Mouse (Mus musculus) left cerebral cortex, adult 6 months (tissue): Measurements from ENCODE around the gene Rad23a. TPM values are rescaled to one million over a fixed set of nuclear protein-coding genes. Genes with fewer than 3 reads are reported as not detected.

Experiments
- long read RNA-seq, 2 experiments: library from polyadenylated mRNA; unstranded; transcript quantifications; one replicate each; pipeline ENCODE4 v2.0.0; 2019 to 2020
- polyA plus RNA-seq: library from polyadenylated mRNA; unstranded; fragments of <200 nt; fragmentation: Nextera tagmentation; gene quantifications from 2 replicates; pipeline ENCODE4 v1.2.3, GENCODE M21; 2021

The Rad23a gene
- polyA plus RNA-seq: 149 and 190 TPM in 2 replicates
- long read RNA-seq, experiment 1, transcript Rad23a-202 (9 exons, 1,842 nt): minor isoform, 137 of 396 reads
- long read RNA-seq, experiment 1, transcript Rad23a-201 (9 exons, 2,074 nt): major isoform, 171 of 396 reads
- long read RNA-seq, experiment 1, partial matches to known transcripts: 37 of 396 reads
- long read RNA-seq, experiment 1, other reads (novel, unspliced or antisense): 48 of 396 reads
- long read RNA-seq, experiment 2, transcript Rad23a-201 (9 exons, 2,074 nt): major isoform, 103 of 227 reads
- long read RNA-seq, experiment 2, transcript Rad23a-202 (9 exons, 1,842 nt): minor isoform, 80 of 227 reads
- long read RNA-seq, experiment 2, partial matches to known transcripts: 15 of 227 reads
- long read RNA-seq, experiment 2, other reads (novel, unspliced or antisense): 29 of 227 reads

DNA sequence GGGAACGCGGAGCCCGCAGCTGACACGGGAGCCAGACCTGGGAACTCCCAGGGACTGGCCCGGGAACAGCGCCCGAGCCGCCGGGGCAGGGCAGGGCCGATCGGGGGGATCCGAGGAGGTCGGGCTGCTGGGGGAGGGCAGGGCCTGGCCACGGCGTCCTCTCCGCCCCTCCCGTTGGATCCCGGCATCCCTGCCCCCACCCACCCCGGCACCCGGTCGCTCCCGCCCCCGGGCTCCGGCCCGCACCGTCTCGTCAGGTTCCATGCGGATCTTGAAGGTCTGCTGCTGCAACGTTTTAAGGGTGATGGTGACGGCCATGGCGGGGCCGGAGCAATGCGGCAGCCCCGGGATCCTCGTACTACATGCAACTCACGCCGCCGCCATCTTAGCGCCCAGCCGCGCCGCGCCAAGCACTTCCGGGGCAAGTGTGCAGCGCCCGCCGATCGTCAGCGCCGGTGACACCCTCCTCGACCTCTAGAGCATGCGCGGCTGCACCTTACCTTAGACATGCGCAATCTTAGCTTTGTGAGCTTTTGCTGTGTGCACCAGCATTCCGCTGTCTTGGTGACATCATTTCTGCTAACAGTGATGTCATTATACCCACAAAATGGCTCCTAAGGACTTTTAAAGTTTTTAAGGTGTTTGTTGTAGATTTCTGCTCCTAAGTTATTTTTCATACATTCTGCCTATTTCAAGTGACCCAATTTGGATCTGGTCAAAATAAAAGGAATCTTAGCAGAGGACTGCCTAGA lies at the start of gene Rad23a:
Gene Rad23a, minus strand, starts transcription at position 418 of the 752 bp plus-strand sequence.

DNA sequence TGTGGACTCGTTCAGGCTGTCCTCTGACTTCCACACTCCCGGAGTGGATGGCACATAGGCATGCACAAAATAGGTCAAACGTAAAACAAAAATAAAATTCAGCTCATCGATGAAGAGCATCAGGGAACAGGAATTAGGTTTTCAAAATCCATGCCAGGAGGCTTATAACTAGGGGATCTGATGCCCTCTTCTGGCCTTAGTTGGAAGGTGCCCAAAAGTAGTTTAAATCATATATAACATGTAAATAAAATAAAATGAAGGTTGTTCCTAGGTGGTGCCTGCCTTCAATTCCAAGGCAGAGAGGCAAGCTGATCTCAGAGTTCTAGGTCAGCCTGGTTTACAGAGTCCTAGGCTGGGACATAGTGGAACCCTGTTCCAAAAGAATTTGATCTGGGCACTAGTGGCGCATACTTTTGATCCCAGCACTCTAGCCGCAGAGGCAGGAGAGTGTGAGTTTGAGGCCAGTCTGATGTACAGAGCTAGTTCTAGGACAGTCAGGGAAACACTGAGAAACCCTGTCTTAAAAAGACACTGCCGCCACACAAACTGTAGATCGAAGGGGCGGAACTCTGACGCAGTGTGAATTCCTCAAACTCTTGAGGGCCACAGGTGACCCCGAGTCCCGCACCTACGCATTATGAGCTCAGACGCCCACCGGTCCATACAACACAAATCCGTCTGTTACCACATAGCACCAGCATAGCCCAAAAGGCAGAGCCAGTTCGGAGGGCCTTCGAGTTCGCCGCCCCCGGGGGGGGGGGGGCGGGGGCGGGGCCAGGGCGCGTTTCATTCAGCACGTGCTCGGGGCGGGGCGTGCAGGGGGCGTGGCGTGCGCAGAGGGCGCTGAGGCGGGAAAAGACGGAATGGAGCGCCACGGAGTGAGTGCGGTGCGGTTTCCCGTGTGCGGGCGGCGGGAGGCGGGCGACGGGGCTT lies 31.2 kb upstream of the Rad23a start, which contains the start of gene Syce2:
Gene Syce2, plus strand, starts transcription at position 736 of the 933 bp plus-strand sequence.

GRCm38 (mm10) chr8:84856864-84857441 lies 16.5 kb upstream of the Rad23a start, which contains the start of gene Farsa:
Gene Farsa (plus strand): TSS chr8:84856989.

DNA sequence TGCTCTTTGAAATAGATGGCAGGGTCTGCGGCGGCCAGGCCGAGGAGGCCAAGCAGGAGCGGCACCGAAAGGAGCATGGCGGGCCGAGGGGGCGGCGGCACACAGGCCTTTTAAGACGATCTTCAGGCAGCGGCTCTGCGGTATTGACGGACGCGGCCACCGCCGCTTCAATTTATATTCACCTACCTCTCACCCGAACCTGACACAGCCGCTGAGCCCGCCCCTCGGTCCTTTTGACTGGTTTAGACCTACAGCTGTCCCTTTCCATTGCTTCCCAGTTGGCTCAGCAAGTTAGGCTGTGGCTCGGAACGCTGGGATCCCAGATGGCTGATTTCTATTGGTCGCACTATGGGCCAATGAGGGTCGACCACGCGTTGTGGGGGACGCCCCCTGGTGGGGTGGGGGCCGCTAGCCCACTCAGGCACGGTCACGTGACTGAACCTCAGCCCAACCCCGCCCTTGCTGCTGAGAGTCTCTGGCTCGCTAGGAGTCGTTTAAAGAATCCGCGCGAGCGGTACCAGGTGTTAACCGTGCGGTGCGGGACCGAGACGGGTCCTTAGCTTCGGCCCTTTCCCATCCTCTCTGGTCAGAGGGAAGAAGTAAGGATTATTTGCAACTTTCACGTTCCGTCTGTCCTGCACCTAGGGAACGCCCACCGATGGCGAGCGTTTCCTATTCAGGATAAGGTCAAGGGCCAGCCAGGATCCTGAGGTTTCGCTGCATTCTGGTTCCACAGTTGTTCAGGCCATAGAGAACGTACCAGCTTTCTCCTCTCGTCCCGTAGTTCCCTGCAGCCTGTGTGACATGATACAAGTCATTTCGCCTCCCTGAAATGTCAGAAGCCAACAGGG lies 6.5 kb upstream of the Rad23a start, which contains the start of gene Calr:
Gene Calr, minus strand, starts transcription at position 213 of the 851 bp plus-strand sequence.

GRCm38 (mm10) chr8:84831490-84831889 lies 9.0 kb downstream of the Rad23a start, which contains the start of gene Gadd45gip1:
Gene Gadd45gip1 (plus strand): TSS chr8:84831522.

GRCm38 (mm10) chr8:84822723-84823122 lies 17.7 kb downstream of the Rad23a start, which contains the start of gene Dand5:
Gene Dand5 (minus strand): TSS chr8:84822823.

DNA sequence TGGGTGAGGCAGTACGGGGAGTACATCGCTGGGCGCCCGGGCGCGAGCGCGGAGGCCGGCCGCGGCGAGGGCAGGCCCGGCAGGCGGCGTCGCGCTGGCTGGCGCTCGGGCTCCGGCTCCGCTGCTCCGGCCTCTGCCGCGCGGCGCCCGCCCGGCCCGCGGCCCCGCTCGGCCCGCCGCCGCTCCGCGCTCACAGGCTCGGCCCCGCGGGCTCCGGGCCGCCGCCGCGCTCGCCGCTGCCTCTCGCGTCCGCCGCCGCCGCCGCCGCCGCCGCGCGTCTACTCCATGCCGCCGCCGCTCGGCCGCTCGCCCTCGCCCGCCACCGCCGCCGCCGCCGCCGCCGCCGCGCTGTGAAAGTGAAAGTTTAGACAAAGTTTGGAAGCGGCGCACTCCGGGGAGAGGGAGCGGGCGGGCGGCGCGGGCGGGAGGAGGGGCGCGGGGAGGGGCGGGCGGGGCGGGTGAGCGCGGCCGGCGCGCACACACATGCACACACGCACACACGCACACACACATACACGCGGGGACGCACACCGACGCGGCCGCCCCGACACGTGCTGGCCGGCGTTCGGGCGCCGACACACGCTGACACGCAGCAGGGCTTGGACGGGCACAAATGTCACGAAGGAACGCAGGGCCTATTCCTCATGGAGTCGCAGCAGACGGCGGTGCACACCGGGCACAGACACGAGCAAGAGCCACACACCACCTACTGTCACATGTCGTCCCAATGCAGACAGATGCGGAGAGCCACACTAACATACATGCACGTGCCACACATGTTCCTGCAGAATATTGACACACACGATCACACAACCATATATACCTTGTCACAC lies 40.2 kb downstream of the Rad23a start, which contains the start of gene Nfix:
Gene Nfix, minus strand, starts transcription at position 346 of the 833 bp plus-strand sequence.

Other genes with a start within 250 kb of the Rad23a start
- gene Ier2, start 177.8 kb downstream of the Rad23a start, polyA plus RNA-seq: 32.9 and 73.2 TPM in 2 replicates
- 67.7 and 73.9 TPM in 2 replicates for gene Trmt1, start 154.4 kb downstream of the Rad23a start, polyA plus RNA-seq
- 5.9 and 11.7 TPM in 2 replicates for gene Nacc1, start 152.8 kb downstream of the Rad23a start, polyA plus RNA-seq
- 2.2 and 2.4 TPM in 2 replicates for gene Lyl1, start 139.2 kb downstream of the Rad23a start, polyA plus RNA-seq
- 0.23 TPM in 1 of 2 replicates, not detected in the other for gene G430095P16Rik, start 117.7 kb downstream of the Rad23a start, polyA plus RNA-seq
- gene Nfix, start 40.3 kb downstream of the Rad23a start, polyA plus RNA-seq: 137 and 163 TPM in 2 replicates
- gene Dand5, start 17.8 kb downstream of the Rad23a start, polyA plus RNA-seq: 19.8 and 22.2 TPM in 2 replicates
- 46.3 and 55.1 TPM in 2 replicates for gene Gadd45gip1, start 9.1 kb downstream of the Rad23a start, polyA plus RNA-seq
- 138 and 151 TPM in 2 replicates for gene Calr, start 6.3 kb upstream of the Rad23a start, polyA plus RNA-seq
- 20.6 and 22.2 TPM in 2 replicates for gene Farsa, start 16.3 kb upstream of the Rad23a start, polyA plus RNA-seq
- 7.5 and 8.4 TPM in 2 replicates for gene Syce2, start 31.4 kb upstream of the Rad23a start, polyA plus RNA-seq
- gene Gcdh, start 53.3 kb upstream of the Rad23a start, polyA plus RNA-seq: 19.7 and 26.0 TPM in 2 replicates
- 0.12 and 0.31 TPM in 2 replicates for gene Klf1, start 61.3 kb upstream of the Rad23a start, polyA plus RNA-seq
- gene Dnase2a, start 67.9 kb upstream of the Rad23a start, polyA plus RNA-seq: 4.7 and 4.8 TPM in 2 replicates
- gene Mast1, start 96.7 kb upstream of the Rad23a start, polyA plus RNA-seq: 9.3 and 21.9 TPM in 2 replicates
- gene Rtbdn, start 106.3 kb upstream of the Rad23a start, polyA plus RNA-seq: 0.22 and 0.26 TPM in 2 replicates
- gene Gm49661, start 128.8 kb upstream of the Rad23a start, polyA plus RNA-seq: not detected in 2 replicates
- 606 and 755 TPM in 2 replicates for gene Prdx2, start 128.9 kb upstream of the Rad23a start, polyA plus RNA-seq
- gene Rnaseh2a, start 129.1 kb upstream of the Rad23a start, polyA plus RNA-seq: 49.5 and 54.5 TPM in 2 replicates
- 127 and 330 TPM in 2 replicates for gene Junb, start 138.1 kb upstream of the Rad23a start, polyA plus RNA-seq
- gene Hook2, start 149.9 kb upstream of the Rad23a start, polyA plus RNA-seq: 4.2 and 6.7 TPM in 2 replicates
- gene Best2, start 173.9 kb upstream of the Rad23a start, polyA plus RNA-seq: not detected in 2 replicates
- 30.3 and 93.5 TPM in 2 replicates for gene Asna1, start 184.6 kb upstream of the Rad23a start, polyA plus RNA-seq
- gene Trir, start 186.2 kb upstream of the Rad23a start, polyA plus RNA-seq: 31.7 and 158 TPM in 2 replicates
- gene Tnpo2, start 196.2 kb upstream of the Rad23a start, polyA plus RNA-seq: 25.2 and 34.4 TPM in 2 replicates
- 12.5 and 21.0 TPM in 2 replicates for gene Fbxw9, start 219.4 kb upstream of the Rad23a start, polyA plus RNA-seq
- gene Gm5741, start 227.3 kb upstream of the Rad23a start, polyA plus RNA-seq: not detected in 2 replicates
- gene Dhps, start 231.1 kb upstream of the Rad23a start, polyA plus RNA-seq: 72.9 and 74.5 TPM in 2 replicates
- gene Wdr83os, start 240.1 kb upstream of the Rad23a start, polyA plus RNA-seq: 114 and 122 TPM in 2 replicates
- 30.0 and 38.6 TPM in 2 replicates for gene Wdr83, start 240.6 kb upstream of the Rad23a start, polyA plus RNA-seq
- 13.9 and 19.1 TPM in 2 replicates for gene Man2b1, start 242.6 kb upstream of the Rad23a start, polyA plus RNA-seq